Mouse (Mus musculus): ENCODE results near the gene Gm13420. TPM values are rescaled to one million over a fixed set of nuclear protein-coding genes. Genes with fewer than 3 reads are reported as not detected.
"Not testable (repeated sequence)": the region's sequence is repeated elsewhere in the genome, so short reads cannot be mapped to it uniquely, and the experiment has no call there.

Gene Gm13420
- polyA plus RNA-seq, 1 experiment from 2014 or later: not detected

DNA sequence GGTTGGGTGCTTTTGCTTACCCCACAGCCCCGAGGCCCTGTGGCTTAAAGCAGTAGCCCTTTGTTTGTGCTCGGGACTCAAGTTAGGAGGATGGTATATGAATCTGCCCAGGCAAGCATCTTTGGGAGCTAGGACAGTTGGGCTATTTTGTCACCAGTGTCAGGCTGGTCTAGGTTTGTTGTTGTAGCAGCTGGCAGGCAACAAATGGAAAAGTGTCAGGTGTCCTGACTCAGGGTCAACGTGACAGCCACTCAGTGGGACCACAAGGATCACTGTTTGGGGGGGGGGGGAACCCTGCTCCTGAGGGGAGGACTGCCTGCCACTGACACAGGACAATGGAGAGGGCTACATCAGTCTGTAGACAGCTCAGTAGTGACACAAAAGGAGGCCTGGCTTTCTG, 40.4 kb downstream of the Gm13420 start:
- H3K4me3 ChIP-seq: no peak overlapping the region
- H3K4me1 ChIP-seq: peaks cover 6% of the 10 kb centered on the region
- WGBS: 62% methylated on average over 3 of the region's 3 CpGs
- peaks cover 66% of the 10 kb centered on the region for H3K36me3 ChIP-seq
- H3K27ac ChIP-seq: no peak overlapping the region; the same call in 1 of the 2 replicates
- no peak overlapping the region for H3K9ac ChIP-seq
- H3K4me2 ChIP-seq: no peak overlapping the region
- H3K27me3 ChIP-seq: no peaks in the 10 kb centered on the region
- H3K9me3 ChIP-seq: no peaks in the 10 kb centered on the region
- ATAC-seq (ENCODE audit: insufficient number of reproducible peaks, low FRiP score, low TSS enrichment, low read depth): no peak

DNA sequence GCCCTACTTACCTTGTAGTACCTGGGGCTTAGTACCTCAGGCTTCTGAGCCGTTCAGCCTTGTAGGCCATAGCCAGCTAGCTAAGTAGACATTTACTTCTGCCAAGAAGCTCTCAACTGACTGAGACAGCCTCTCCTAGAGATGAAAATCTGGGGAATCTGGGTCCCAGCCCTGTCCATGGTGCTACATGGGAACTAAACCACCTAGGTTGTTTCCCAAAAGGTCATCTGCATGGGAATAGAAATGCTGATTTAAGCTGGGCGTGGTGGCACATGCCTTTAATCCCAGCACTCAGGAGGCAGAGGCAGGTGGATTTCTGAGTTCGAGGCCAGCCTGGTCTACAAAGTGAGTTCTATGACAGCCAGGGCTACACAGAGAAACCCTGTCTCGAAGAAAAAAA, 43.3 kb downstream of the Gm13420 start:
- 92% methylated on average over 4 of the region's 4 CpGs for WGBS
- H3K36me3 ChIP-seq: peaks cover 80% of the 10 kb centered on the region
- not testable (repeated sequence) for ATAC-seq (ENCODE audit: insufficient number of reproducible peaks, low FRiP score, low TSS enrichment, low read depth)

DNA sequence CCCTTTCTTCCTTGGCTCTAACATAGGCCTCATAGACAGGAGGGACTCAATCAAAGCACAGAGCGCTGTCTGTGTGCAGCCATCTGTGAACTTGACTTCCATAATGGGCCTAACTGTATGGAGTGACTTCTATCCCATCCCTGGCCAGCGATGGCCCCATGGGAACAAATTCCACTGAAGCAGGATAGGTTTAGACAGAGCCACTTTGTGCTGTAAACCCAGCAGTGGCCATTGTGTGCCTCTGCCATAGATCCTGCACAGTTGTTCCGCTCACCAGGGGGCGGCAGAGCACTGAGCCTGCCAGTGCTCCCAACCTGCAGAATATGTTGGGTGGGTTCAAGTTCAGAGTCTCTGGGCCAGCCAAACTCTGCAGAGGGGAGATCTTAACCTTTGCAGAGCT, 43.8 kb downstream of the Gm13420 start:
- Histone ChIP-seq H3K27me3 (no peaks in the 10 kb centered on the region), H3K9me3 (no peaks in the 10 kb centered on the region), H3K36me3 (peaks cover 85% of the 10 kb centered on the region), H3K4me1 (no peaks in the 10 kb centered on the region), H3K4me2 (no peak overlapping the region), H3K4me3 (no peak overlapping the region), H3K9ac (no peak overlapping the region), H3K27ac (no peak overlapping the region)
- no peak for ATAC-seq (ENCODE audit: insufficient number of reproducible peaks, low FRiP score, low TSS enrichment, low read depth)
- 91% methylated on average over 4 of the region's 4 CpGs for WGBS

More for the DNA sequence above, 43.3 kb downstream of the Gm13420 start:
- H3K27me3 ChIP-seq, H3K27ac ChIP-seq, H3K4me2 ChIP-seq, H3K9me3 ChIP-seq, H3K4me3 ChIP-seq, H3K4me1 ChIP-seq, H3K9ac ChIP-seq: not testable (repeated sequence)

DNA sequence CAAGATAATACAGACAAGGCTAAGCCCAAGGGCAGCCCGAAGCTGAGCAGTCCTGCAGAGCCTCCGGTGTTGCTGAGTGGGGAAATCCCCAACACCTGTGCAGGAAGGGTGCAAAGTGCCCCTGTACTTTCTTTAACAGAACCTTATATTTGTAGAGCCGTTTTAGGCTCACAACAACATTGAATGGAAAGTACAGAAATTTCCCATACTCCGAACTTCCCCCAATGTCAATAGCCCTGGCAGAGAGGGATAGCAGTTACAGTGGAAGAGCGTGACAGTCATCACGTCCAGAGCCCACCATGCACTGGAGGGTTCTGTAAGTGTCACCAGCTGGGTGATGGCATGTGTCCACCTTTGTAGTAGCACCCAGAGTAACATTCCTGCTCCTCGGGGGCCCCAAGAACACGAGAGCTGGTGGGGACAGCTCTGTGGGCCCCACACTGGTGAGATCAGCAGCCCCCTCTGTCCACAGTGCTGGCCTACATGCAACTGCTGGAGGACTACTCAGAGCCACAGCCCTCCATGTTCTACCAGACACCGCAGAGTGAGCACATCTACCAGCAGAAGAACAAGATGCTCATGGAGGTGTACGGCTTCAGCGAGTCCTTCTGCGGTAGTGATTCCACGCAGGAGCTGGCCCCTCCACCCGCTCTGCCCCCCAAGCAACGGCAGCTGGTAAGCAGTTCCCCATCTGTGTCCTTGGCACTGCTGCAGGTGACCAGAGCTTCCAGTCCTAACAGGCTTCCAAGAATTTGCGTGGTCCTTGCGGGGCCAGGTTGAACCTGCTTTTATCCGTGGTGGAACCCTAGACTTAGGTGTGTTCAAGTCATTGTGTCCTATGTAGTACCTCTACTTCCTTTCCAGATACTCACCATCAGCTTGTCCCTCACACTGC, 44.5 kb downstream of the Gm13420 start:
- Histone ChIP-seq H3K27ac (no peak overlapping the region), H3K9ac (no peak overlapping the region)
- 92% methylated on average over 18 of the region's 18 CpGs for WGBS

DNA sequence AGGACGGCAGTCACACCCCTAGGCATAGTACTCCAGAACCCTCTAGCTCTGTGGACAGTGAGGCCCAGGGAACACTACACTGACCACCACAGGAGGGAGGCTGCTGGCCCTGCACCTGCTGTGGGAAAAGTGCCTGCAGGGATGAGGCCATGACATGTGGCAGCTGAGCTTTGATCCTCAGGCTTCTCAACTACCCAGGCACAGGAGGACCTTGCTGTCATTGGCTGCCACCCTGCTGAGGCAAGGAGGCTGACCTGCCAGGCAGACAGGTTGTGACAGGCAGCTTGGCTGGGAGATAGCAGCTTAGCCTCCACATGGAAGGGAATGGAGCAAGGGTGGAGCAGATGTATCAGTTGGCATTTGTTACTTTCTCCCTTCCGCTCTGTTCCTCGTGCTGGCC, 46.0 kb downstream of the Gm13420 start:
- Histone ChIP-seq H3K4me1 (no peaks in the 10 kb centered on the region), H3K27ac (no peak overlapping the region), H3K4me3 (no peak overlapping the region), H3K9me3 (no peaks in the 10 kb centered on the region), H3K27me3 (no peaks in the 10 kb centered on the region), H3K4me2 (no peak overlapping the region), H3K36me3 (peaks cover 90% of the 10 kb centered on the region), H3K9ac (0 out of 2 replicates have a peak overlapping the region, but pooled peaks have one; percentile 17)
- 71% methylated on average over 3 of the region's 3 CpGs for WGBS
- ATAC-seq (ENCODE audit: insufficient number of reproducible peaks, low FRiP score, low TSS enrichment, low read depth): peak; percentile 28; the same call in 1 of the 2 replicates

More for the DNA sequence above, 44.5 kb downstream of the Gm13420 start:
- ATAC-seq (ENCODE audit: insufficient number of reproducible peaks, low FRiP score, low TSS enrichment, low read depth): no peak
- Histone ChIP-seq H3K9me3 (no peaks in the 10 kb centered on the region), H3K4me1 (no peaks in the 10 kb centered on the region), H3K27me3 (no peaks in the 10 kb centered on the region), H3K4me2 (no peak overlapping the region), H3K36me3 (peaks cover 85% of the 10 kb centered on the region), H3K4me3 (no peak overlapping the region)

GRCm38 (mm10) chr2:29703104-29704081, 48.1 kb downstream of the Gm13420 start:
- Histone ChIP-seq H3K27me3 (no peaks in the 10 kb centered on the region), H3K27ac (no peak overlapping the region), H3K9me3 (no peaks in the 10 kb centered on the region), H3K9ac (no peak overlapping the region), H3K36me3 (peaks cover 94% of the 10 kb centered on the region), H3K4me3 (no peak overlapping the region), H3K4me2 (no peak overlapping the region), H3K4me1 (no peaks in the 10 kb centered on the region)
- ATAC-seq (ENCODE audit: insufficient number of reproducible peaks, low FRiP score, low TSS enrichment, low read depth): no peak
- 90% methylated on average over 9 of the region's 9 CpGs for WGBS

- Histone ChIP-seq H3K4me1 (no peaks in the 10 kb centered on the region), H3K36me3 (peaks cover 91% of the 10 kb centered on the region), H3K27me3 (no peaks in the 10 kb centered on the region), H3K27ac (no peak overlapping the region), H3K9ac (no peak overlapping the region), H3K4me2 (no peak overlapping the region), H3K4me3 (no peak overlapping the region), H3K9me3 (no peaks in the 10 kb centered on the region)
- 90% methylated on average over 8 of the region's 8 CpGs for WGBS
- no peak for ATAC-seq (ENCODE audit: insufficient number of reproducible peaks, low FRiP score, low TSS enrichment, low read depth)
These were observed 49.3 kb downstream of the Gm13420 start for GRCm38 (mm10) chr2:29702189-29702588.

- WGBS: 76% methylated on average over 6 of the region's 6 CpGs
- Histone ChIP-seq H3K4me3 (no peak overlapping the region), H3K9ac (no peak overlapping the region), H3K27me3 (no peaks in the 10 kb centered on the region), H3K36me3 (peaks cover 90% of the 10 kb centered on the region), H3K4me1 (no peaks in the 10 kb centered on the region), H3K9me3 (no peaks in the 10 kb centered on the region), H3K27ac (no peak overlapping the region), H3K4me2 (no peak overlapping the region)
- ATAC-seq (ENCODE audit: insufficient number of reproducible peaks, low FRiP score, low TSS enrichment, low read depth): no peak
These were observed 50.1 kb downstream of the Gm13420 start for GRCm38 (mm10) chr2:29701393-29701792.

DNA sequence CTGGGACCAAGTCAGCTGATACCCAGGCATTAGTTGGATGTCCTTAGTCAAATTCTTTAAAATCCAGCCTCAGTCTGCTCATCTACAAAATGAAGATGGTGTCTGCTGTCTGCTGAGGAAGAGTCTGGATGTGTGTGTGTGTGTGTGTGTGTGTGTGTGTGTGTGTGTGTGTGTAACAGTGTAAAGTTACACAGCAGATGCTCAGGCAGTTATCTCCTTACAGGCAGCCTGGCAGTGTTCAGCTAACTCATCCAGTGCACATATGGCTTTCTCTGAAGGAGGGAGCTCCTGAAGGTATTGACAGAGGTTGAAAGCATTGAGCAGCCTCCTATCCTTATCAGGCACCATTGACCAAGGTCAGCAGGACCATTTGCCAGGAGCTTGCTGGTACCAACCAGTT, 50.6 kb downstream of the Gm13420 start:
- no peaks in the 10 kb centered on the region for H3K9me3 ChIP-seq
- H3K4me2 ChIP-seq: no peak overlapping the region
- H3K27ac ChIP-seq: no peak overlapping the region
- H3K27me3 ChIP-seq: no peaks in the 10 kb centered on the region
- H3K4me3 ChIP-seq: no peak overlapping the region
- ATAC-seq (ENCODE audit: insufficient number of reproducible peaks, low FRiP score, low TSS enrichment, low read depth): no peak
- H3K36me3 ChIP-seq: peaks cover 89% of the 10 kb centered on the region
- H3K4me1 ChIP-seq: no peaks in the 10 kb centered on the region
- H3K9ac ChIP-seq: no peak overlapping the region

DNA sequence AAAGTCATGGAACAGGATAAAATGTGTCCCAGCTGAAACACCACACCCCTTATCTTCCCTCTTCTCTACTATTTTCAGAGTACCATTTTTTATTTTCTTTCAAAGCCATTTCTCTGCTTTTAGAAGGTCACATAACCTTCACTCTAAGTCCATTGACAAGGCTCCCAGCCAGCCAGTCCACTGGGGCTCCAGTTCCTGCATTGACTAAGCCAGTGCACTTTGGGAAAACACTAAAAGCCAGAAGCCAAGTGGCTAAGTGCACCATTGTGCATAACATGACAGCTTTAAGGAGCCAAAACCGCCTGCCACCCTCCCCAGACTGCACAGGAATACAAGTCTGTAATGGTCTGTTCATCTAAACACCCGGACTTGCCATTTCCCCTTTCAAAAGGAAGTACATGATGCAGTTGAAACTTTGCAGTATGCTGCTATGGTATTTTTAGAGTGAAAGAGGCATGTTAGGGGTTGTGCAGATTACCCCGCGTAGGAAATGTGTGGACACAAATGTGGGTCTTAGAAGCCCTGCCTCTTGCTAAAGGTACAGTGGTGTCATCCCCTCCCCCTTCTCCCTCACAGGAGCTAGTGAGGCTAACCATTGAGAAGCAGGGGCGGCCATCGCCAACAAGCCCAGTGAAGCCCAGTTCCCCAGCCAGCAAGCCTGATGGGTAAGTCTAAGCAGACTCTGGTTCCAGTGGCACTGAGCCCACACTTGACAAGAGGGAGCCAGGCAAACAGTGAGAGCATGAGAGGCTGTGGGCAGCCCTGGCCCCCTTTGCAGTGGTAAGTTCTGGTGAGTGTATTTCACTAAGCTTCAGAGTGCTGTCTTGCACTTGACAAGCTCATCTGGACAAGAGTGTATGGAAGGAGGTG, 52.8 kb downstream of the Gm13420 start:
- Histone ChIP-seq H3K4me2 (no peak overlapping the region), H3K9me3 (no peaks in the 10 kb centered on the region), H3K4me3 (no peak overlapping the region), H3K27ac (no peak overlapping the region), H3K4me1 (no peaks in the 10 kb centered on the region), H3K9ac (no peak overlapping the region), H3K27me3 (no peaks in the 10 kb centered on the region), H3K36me3 (peaks cover 82% of the 10 kb centered on the region)
- no peak for ATAC-seq (ENCODE audit: insufficient number of reproducible peaks, low FRiP score, low TSS enrichment, low read depth)
- WGBS: 93% methylated on average over 6 of the region's 6 CpGs

GRCm38 (mm10) chr2:29696207-29696800, 55.2 kb downstream of the Gm13420 start:
- H3K36me3 ChIP-seq: peaks cover 78% of the 10 kb centered on the region
- peaks cover 2% of the 10 kb centered on the region; the same call in 1 of the 2 replicates for H3K4me1 ChIP-seq
- no peak for ATAC-seq (ENCODE audit: insufficient number of reproducible peaks, low FRiP score, low TSS enrichment, low read depth)
- H3K27ac ChIP-seq: no peak overlapping the region
- WGBS: 79% methylated on average over 7 of the region's 7 CpGs
- H3K4me3 ChIP-seq: no peak overlapping the region
- H3K9ac ChIP-seq: no peak overlapping the region
- H3K27me3 ChIP-seq: no peaks in the 10 kb centered on the region
- H3K4me2 ChIP-seq: no peak overlapping the region
- no peaks in the 10 kb centered on the region for H3K9me3 ChIP-seq
